Mouse (Mus musculus) heart, postnatal 0 days (tissue): ENCODE results near the gene AU021092.

Source experiments
- CTCF ChIP-seq: IDR thresholded peaks from 2 replicates; pipeline ENCODE4 v1.5.1; 2016; ENCODE audit warnings: antibody characterized with exemption, control low read depth, low read depth
- EP300 ChIP-seq: IDR thresholded peaks from 2 replicates; pipeline ENCODE4 v1.6.1; 2016; ENCODE audit warnings: antibody characterized with exemption, low read depth

DNA sequence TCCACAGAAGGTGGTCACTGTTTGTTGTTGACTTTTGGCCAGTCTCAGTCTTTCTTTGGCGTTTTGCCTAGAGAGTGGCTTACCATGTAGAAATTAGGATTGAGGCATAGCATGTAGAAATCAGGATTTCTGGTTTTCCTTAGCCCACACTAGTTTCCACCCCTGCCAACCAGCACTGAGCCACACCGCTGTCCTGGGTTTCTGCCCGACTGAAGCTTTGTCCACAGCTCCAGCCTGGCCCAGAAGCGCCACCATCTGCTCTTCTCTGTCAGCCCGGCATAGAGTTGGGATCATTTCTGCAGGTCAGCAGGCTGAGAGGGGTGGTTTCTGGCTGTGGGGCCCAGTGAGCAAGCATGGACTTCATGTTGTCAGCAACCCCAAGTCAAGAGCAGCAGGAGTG, 37.1 kb downstream of the AU021092 start:
- no peak for TF ChIP-seq CTCF
- TF ChIP-seq EP300, result no peak
